Mouse (Mus musculus) left cerebral cortex, adult 9 months (tissue): ENCODE measurements at regions not wholly inside any gene's neighbourhood (a gene's known extent, or its start where the extent isn't known, plus 50 kb on each side); places are given as distances from the start of the nearest gene placed in this dataset.

Experiments
- DNase-seq, 2 experiments: peaks; one replicate each; pipeline ENCODE4 v3.0.0; 2022; ENCODE audit warnings: low spot score in 2 of 2

GRCm38 (mm10) chr11:10798079-10798478, 315.9 kb upstream of the Vwc2 start:
- DNase-seq = no peak

GRCm38 (mm10) chr11:10840191-10840590, 273.8 kb upstream of the Vwc2 start:
- no peak for DNase-seq

- DNase-seq = peak; percentile 8 to 39
Observed at GRCm38 (mm10) chr11:10841083-10841482, 272.9 kb upstream of the Vwc2 start.

- no peak for DNase-seq
Observed at GRCm38 (mm10) chr11:10872267-10872666, 241.8 kb upstream of the Vwc2 start.

GRCm38 (mm10) chr11:10893302-10893701, 220.7 kb upstream of the Vwc2 start:
- peak in 1 of 2 experiments; percentile 4 for DNase-seq

GRCm38 (mm10) chr11:10923998-10924397, 190.0 kb upstream of the Vwc2 start:
- no peak for DNase-seq

- DNase-seq = peak in 1 of 2 experiments; percentile 32
Observed at GRCm38 (mm10) chr11:10952914-10953313, 161.1 kb upstream of the Vwc2 start.
